Mouse (Mus musculus): ENCODE measurements around the gene Olfr1347. TPM values are rescaled to one million over a fixed set of nuclear protein-coding genes. Genes with fewer than 3 reads are reported as not detected.
"Not testable (repeated sequence)": the region's sequence is repeated elsewhere in the genome, so short reads cannot be mapped to it uniquely, and the experiment has no call there.

Gene Olfr1347
- polyA plus RNA-seq (2012; rRNA removed): 0.11 TPM in 1 of 2 replicates, not detected in the other

DNA sequence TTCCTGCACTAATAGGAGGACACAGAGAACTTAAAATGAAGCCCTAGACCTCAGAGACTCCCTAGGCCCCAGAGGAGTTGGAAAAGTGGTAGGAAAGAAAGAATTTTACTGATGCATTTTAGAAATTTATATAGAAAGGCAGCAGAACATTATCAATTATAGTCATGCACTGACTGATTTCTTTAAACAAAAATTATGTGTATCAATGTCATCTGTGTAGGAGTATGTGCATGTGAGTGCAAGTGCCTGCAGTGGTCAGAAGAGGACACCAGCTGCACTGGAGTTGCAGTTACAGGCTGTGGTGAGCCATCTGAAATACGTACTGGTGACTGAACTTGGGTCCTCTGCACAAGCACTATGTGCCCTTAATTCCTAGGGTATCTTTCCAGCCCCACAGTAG lies at the start of gene Olfr1347:
Gene Olfr1347, minus strand, starts transcription at position 101 of the 400 bp plus-strand sequence.
- H3K4me3 ChIP-seq (ENCODE audit: control insufficient read depth, low read depth, low read length): no peak within 1 kb of the TSS
- H3K36me3 ChIP-seq (ENCODE audit: control insufficient read depth, insufficient read depth, low read length): no peaks in the 10 kb centered on the region
- H3K27ac ChIP-seq (ENCODE audit: control insufficient read depth, insufficient read depth, low read depth, low read length): no peak within 1 kb of the TSS
- no peaks in the 10 kb centered on the region for H3K4me1 ChIP-seq (ENCODE audit: control insufficient read depth, insufficient read depth, low read length)
- TF ChIP-seq POLR2A (IDR thresholded peaks at IDR 0.05; ENCODE audit: control insufficient read depth, low read depth, low read length): no peak
- no peak for TF ChIP-seq CTCF (IDR thresholded peaks at IDR 0.05; ENCODE audit: control insufficient read depth, insufficient read depth, insufficient replicate concordance, low read depth, low read length)
- H3K27me3 ChIP-seq (ENCODE audit: control insufficient read depth, insufficient read depth, low read length): no peaks in the 10 kb centered on the region

DNA sequence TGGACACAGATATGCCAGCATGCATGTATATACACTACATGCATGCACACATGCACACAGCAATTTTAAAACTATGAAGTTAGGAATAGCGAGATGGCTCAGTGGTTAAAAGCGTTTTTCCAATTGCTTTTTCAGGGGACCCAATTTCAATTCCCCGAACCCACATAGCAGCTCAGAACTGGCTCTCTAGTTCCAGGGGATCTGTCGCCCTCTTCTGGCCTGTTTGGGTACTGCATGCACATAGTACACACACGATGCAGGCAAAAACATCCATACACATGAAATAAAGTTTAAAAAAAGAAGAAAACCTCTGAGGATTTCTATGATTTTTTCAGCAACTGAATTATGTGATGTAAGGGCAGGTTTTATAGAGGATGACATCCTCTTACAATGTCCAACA lies 26.6 kb upstream of the Olfr1347 start:
- Histone ChIP-seq H3K27ac (ENCODE audit: control insufficient read depth, insufficient read depth, low read depth, low read length) (no peak overlapping the region), H3K4me1 (ENCODE audit: control insufficient read depth, insufficient read depth, low read length) (no peaks in the 10 kb centered on the region), H3K36me3 (ENCODE audit: control insufficient read depth, insufficient read depth, low read length) (no peaks in the 10 kb centered on the region), H3K27me3 (ENCODE audit: control insufficient read depth, insufficient read depth, low read length) (no peaks in the 10 kb centered on the region), H3K4me3 (ENCODE audit: control insufficient read depth, low read depth, low read length) (no peak overlapping the region)
- TF ChIP-seq CTCF (IDR thresholded peaks at IDR 0.05; ENCODE audit: control insufficient read depth, insufficient read depth, insufficient replicate concordance, low read depth, low read length) (peak; percentile 78; the same call in 1 of the 2 replicates), POLR2A (IDR thresholded peaks at IDR 0.05; ENCODE audit: control insufficient read depth, low read depth, low read length) (no peak)

DNA sequence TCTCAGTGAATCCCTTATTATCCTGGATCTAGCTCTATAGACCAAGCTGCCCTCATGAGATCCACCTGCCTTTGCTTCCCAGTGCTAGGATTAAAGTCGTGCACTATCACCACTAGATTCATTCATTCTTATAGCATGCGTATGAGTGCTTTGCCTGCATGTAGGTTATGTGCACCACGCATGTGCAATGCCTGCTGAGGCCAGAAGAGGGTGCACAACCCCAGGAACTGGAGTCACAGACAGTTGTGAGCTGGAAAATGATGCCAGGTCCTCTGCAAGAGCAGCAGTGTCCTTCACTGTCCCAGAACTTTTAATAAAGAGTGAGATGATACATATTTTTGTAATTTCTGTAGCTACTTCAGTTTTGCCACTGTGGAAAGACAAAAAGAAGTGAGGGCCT lies 25.4 kb upstream of the Olfr1347 start:
- peak; percentile 36; the same call in 1 of the 2 replicates for TF ChIP-seq CTCF (IDR thresholded peaks at IDR 0.05; ENCODE audit: control insufficient read depth, insufficient read depth, insufficient replicate concordance, low read depth, low read length)
- no peak for TF ChIP-seq POLR2A (IDR thresholded peaks at IDR 0.05; ENCODE audit: control insufficient read depth, low read depth, low read length)
- H3K27me3 ChIP-seq (ENCODE audit: control insufficient read depth, insufficient read depth, low read length): no peaks in the 10 kb centered on the region

GRCm38 (mm10) chr7:6522850-6523249 lies 23.3 kb upstream of the Olfr1347 start, which contains the start of gene Olfr1349:
Gene Olfr1349 (minus strand): TSS chr7:6522950.
- Histone ChIP-seq H3K27ac (ENCODE audit: control insufficient read depth, insufficient read depth, low read depth, low read length) (no peak within 1 kb of the TSS), H3K4me1 (ENCODE audit: control insufficient read depth, insufficient read depth, low read length) (no peaks in the 10 kb centered on the region), H3K36me3 (ENCODE audit: control insufficient read depth, insufficient read depth, low read length) (no peaks in the 10 kb centered on the region), H3K4me3 (ENCODE audit: control insufficient read depth, low read depth, low read length) (no peak within 1 kb of the TSS), H3K27me3 (ENCODE audit: control insufficient read depth, insufficient read depth, low read length) (no peaks in the 10 kb centered on the region)
- no peak for TF ChIP-seq POLR2A (IDR thresholded peaks at IDR 0.05; ENCODE audit: control insufficient read depth, low read depth, low read length)
- TF ChIP-seq CTCF (IDR thresholded peaks at IDR 0.05; ENCODE audit: control insufficient read depth, insufficient read depth, insufficient replicate concordance, low read depth, low read length): no peak

More for the DNA sequence above, 25.4 kb upstream of the Olfr1347 start:
- no peak overlapping the region for H3K27ac ChIP-seq (ENCODE audit: control insufficient read depth, insufficient read depth, low read depth, low read length)
- H3K4me3 ChIP-seq (ENCODE audit: control insufficient read depth, low read depth, low read length): no peak overlapping the region
- no peaks in the 10 kb centered on the region for H3K4me1 ChIP-seq (ENCODE audit: control insufficient read depth, insufficient read depth, low read length)
- no peaks in the 10 kb centered on the region for H3K36me3 ChIP-seq (ENCODE audit: control insufficient read depth, insufficient read depth, low read length)

- no peak overlapping the region for H3K27ac ChIP-seq (ENCODE audit: control insufficient read depth, insufficient read depth, low read depth, low read length)
- H3K4me3 ChIP-seq (ENCODE audit: control insufficient read depth, low read depth, low read length): no peak overlapping the region
- H3K27me3 ChIP-seq (ENCODE audit: control insufficient read depth, insufficient read depth, low read length): no peaks in the 10 kb centered on the region
- H3K4me1 ChIP-seq (ENCODE audit: control insufficient read depth, insufficient read depth, low read length): no peaks in the 10 kb centered on the region
- H3K36me3 ChIP-seq (ENCODE audit: control insufficient read depth, insufficient read depth, low read length): no peaks in the 10 kb centered on the region
- TF ChIP-seq POLR2A (IDR thresholded peaks at IDR 0.05; ENCODE audit: control insufficient read depth, low read depth, low read length) (no peak), CTCF (IDR thresholded peaks at IDR 0.05; ENCODE audit: control insufficient read depth, insufficient read depth, insufficient replicate concordance, low read depth, low read length) (no peak)
Observed at GRCm38 (mm10) chr7:6521666-6522065, 22.1 kb upstream of the Olfr1347 start.

GRCm38 (mm10) chr7:6508648-6509047 lies 9.1 kb upstream of the Olfr1347 start, which contains the start of gene Olfr1348:
Gene Olfr1348 (minus strand): TSS chr7:6508748.
- Histone ChIP-seq H3K27ac (ENCODE audit: control insufficient read depth, insufficient read depth, low read depth, low read length) (no peak within 1 kb of the TSS), H3K4me1 (ENCODE audit: control insufficient read depth, insufficient read depth, low read length) (no peaks in the 10 kb centered on the region), H3K36me3 (ENCODE audit: control insufficient read depth, insufficient read depth, low read length) (no peaks in the 10 kb centered on the region), H3K27me3 (ENCODE audit: control insufficient read depth, insufficient read depth, low read length) (no peaks in the 10 kb centered on the region), H3K4me3 (ENCODE audit: control insufficient read depth, low read depth, low read length) (no peak within 1 kb of the TSS)
- TF ChIP-seq POLR2A (IDR thresholded peaks at IDR 0.05; ENCODE audit: control insufficient read depth, low read depth, low read length): no peak
- no peak for TF ChIP-seq CTCF (IDR thresholded peaks at IDR 0.05; ENCODE audit: control insufficient read depth, insufficient read depth, insufficient replicate concordance, low read depth, low read length)

DNA sequence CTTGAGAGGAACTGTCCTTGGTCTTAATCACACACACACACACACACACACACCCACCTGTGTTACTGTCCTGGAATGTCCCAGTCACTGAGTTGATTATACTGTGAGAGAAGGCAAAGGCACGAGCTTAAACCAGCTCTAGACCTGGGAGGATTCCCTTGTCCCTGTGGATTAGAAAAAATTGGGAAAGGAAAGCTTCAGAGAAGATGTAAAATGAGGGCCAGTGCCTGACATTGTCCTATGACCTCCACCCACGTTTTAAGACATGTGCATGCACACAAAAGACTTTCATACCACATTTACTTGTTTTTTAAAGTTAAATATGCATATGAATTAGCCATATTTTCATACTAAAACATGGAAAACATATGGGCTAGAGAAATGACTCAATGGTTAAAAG lies 12.7 kb downstream of the Olfr1347 start, which contains the start of gene Olfr5:
Gene Olfr5, minus strand, starts transcription at position 101 of the 400 bp plus-strand sequence.
- H3K36me3 ChIP-seq (ENCODE audit: control insufficient read depth, insufficient read depth, low read length): no peaks in the 10 kb centered on the region
- H3K4me3 ChIP-seq (ENCODE audit: control insufficient read depth, low read depth, low read length): no peak within 1 kb of the TSS
- no peaks in the 10 kb centered on the region for H3K27me3 ChIP-seq (ENCODE audit: control insufficient read depth, insufficient read depth, low read length)
- TF ChIP-seq POLR2A (IDR thresholded peaks at IDR 0.05; ENCODE audit: control insufficient read depth, low read depth, low read length): no peak
- TF ChIP-seq CTCF (IDR thresholded peaks at IDR 0.05; ENCODE audit: control insufficient read depth, insufficient read depth, insufficient replicate concordance, low read depth, low read length): no peak
- no peak within 1 kb of the TSS for H3K27ac ChIP-seq (ENCODE audit: control insufficient read depth, insufficient read depth, low read depth, low read length)
- no peaks in the 10 kb centered on the region for H3K4me1 ChIP-seq (ENCODE audit: control insufficient read depth, insufficient read depth, low read length)

- H3K4me1 ChIP-seq (ENCODE audit: control insufficient read depth, insufficient read depth, low read length); H3K27ac ChIP-seq (ENCODE audit: control insufficient read depth, insufficient read depth, low read depth, low read length); H3K36me3 ChIP-seq (ENCODE audit: control insufficient read depth, insufficient read depth, low read length); H3K27me3 ChIP-seq (ENCODE audit: control insufficient read depth, insufficient read depth, low read length); H3K4me3 ChIP-seq (ENCODE audit: control insufficient read depth, low read depth, low read length): not testable (repeated sequence)
Observed at GRCm38 (mm10) chr7:6477633-6478032, 21.9 kb downstream of the Olfr1347 start.

Data from testis, adult 2 months (tissue).